Mouse (Mus musculus): ENCODE data around the gene Gba2.

GRCm38 (mm10) chr4:43579731-43580130 lies 1.1 kb upstream of the Gba2 start:
- no peak for TF ChIP-seq CTCF (IDR thresholded peaks at IDR 0.05; ENCODE audit: borderline replicate concordance, control insufficient read depth, extremely low read depth, insufficient read depth, low read length, poor library complexity)
- TF ChIP-seq POLR2A (IDR thresholded peaks at IDR 0.05; ENCODE audit: control insufficient read depth, extremely low read depth, insufficient read depth, low read length, poor library complexity) = no peak

All from thymus, adult 2 months (tissue).